Mouse (Mus musculus) forebrain, embryonic 11.5 days (tissue): ENCODE measurements at regions not wholly inside any gene's neighbourhood (a gene's known extent, or its start where the extent isn't known, plus 50 kb on each side); places are given as distances from the start of the nearest gene placed in this dataset.
A peak's percentile ranks its signal among the peaks of the same experiment; 100 is the strongest.
"Not testable (repeated sequence)": the region's sequence is repeated elsewhere in the genome, so short reads cannot be mapped to it uniquely, and the experiment has no call there.

Experiments used
- ATAC-seq: fragments of 200-750 bp; cut with Nextera tagmentation; replicated peaks from 2 replicates; pipeline ENCODE4 v1.8.0; 2017; ENCODE audit warnings: moderate TSS enrichment; ENCODE audit not compliant: low FRiP score
- DNase-seq: peaks from one replicate; pipeline ENCODE4 v3.0.0-alpha.2; 2017; ENCODE audit warnings: low spot score
- H3K27ac ChIP-seq: fragments of 300-500 bp; sonication (generic); 2 replicates; pipeline ENCODE4 v1.5.1; 2014; ENCODE audit warnings: low read depth, low read length
- H3K27me3 ChIP-seq: fragments of 300-500 bp; sonication (generic); 2 replicates; pipeline ENCODE4 v1.6.1; 2014; ENCODE audit warnings: mild to moderate bottlenecking, low read length, mixed read lengths; ENCODE audit not compliant: control insufficient read depth, insufficient read depth
- H3K36me3 ChIP-seq: fragments of 300-500 bp; sonication (generic); 2 replicates; pipeline ENCODE4 v1.6.1; 2014; ENCODE audit warnings: mild to moderate bottlenecking, low read length, moderate library complexity, mixed read lengths; ENCODE audit not compliant: control insufficient read depth, insufficient read depth
- H3K4me1 ChIP-seq: fragments of 300-500 bp; sonication (generic); replicated peaks from 2 replicates; pipeline ENCODE4 v1.6.1; 2014; ENCODE audit warnings: low read length, mixed read lengths; ENCODE audit not compliant: control insufficient read depth, insufficient read depth
- H3K4me2 ChIP-seq: fragments of 300-500 bp; sonication (generic); 2 replicates; pipeline ENCODE4 v1.6.1; 2014; ENCODE audit warnings: low read depth, mild to moderate bottlenecking, low read length, moderate library complexity, mixed read lengths; ENCODE audit not compliant: severe bottlenecking
- H3K4me3 ChIP-seq: fragments of 300-500 bp; sonication (generic); 2 replicates; pipeline ENCODE4 v1.5.1; 2014; ENCODE audit warnings: low read depth, low read length
- H3K9ac ChIP-seq: fragments of 300-500 bp; sonication (generic); 2 replicates; pipeline ENCODE4 v1.6.1; 2014; ENCODE audit warnings: low read length
- H3K9me3 ChIP-seq: fragments of 300-500 bp; sonication (generic); 2 replicates; pipeline ENCODE4 v1.6.1; 2016; ENCODE audit warnings: low read length, mixed read lengths; ENCODE audit not compliant: control insufficient read depth
- WGBS: fragments of 180-500 bp; shearing (Covaris S2); extraction: QIAGEN DNeasy Blood & Tissue Kit; methylation state at CpG from one replicate; pipeline ENCODE4 v1.1.7; 2014; 5-methylcytosine and 5-hydroxymethylcytosine counted together

DNA sequence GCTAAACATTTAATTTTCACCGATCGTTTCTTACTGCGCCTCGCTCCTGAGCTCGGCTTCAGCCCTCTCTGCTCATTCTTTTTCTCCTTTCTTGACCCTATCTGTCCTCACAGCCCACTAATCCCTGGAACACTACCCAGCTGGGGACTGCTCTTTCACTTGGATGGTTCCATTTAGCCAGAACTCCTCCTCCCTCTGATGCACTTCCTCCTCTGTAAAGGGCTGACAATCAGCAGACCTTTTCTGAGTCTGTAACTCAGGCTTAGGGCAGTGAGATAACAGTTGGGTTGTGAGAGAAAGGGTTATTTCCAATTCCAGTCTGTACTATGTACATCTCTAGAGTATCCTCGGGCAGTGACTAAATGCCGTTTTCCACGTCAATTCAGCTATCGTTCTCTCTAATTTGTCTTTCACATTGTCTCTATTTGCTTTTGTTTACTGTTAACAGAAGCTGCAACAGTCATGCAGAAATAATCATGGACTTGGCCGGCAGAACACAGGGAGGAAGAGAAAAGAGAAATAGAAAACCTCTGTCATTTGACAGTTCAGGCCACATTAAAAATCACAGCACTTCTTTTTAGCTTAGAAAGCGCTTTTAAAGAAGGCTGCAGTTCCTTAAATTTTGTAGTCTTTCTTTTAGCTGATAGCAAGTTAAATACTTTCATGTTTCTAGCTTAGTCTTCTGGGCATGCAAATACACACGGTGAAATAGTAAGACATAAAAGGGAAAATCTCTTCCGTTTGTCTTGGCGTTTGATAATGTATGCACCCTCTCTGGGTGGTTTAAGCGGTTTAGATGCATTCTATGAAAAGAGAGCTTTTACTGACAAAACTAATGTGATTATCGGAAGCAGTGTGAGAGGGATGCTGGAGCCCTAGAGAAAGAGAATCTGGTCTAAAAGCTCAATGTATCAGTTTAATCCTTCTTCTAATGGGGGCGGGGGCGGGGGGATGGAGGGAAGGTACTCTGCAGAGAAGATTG lies 94.7 kb upstream of the Fam181b start:
- Histone ChIP-seq H3K36me3 (no peaks in the 10 kb centered on the region), H3K4me3 (no peak overlapping the region; the same call in 1 of the 2 replicates), H3K4me2 (peak overlapping the region; percentile 0; the same call in 1 of the 2 replicates), H3K4me1 (peaks cover 2% of the 10 kb centered on the region; the same call in 1 of the 2 replicates), H3K9me3 (no peaks in the 10 kb centered on the region), H3K27ac (peak overlapping the region; percentile 15; the same call in 1 of the 2 replicates), H3K9ac (0 out of 2 replicates have a peak overlapping the region, but pooled peaks have one; percentile 5), H3K27me3 (peaks cover 2% of the 10 kb centered on the region; the same call in 1 of the 2 replicates)
- ATAC-seq: peak; percentile 97
- 10% methylated on average over 18 of the region's 18 CpGs for WGBS
- peak; percentile 66 for DNase-seq

DNA sequence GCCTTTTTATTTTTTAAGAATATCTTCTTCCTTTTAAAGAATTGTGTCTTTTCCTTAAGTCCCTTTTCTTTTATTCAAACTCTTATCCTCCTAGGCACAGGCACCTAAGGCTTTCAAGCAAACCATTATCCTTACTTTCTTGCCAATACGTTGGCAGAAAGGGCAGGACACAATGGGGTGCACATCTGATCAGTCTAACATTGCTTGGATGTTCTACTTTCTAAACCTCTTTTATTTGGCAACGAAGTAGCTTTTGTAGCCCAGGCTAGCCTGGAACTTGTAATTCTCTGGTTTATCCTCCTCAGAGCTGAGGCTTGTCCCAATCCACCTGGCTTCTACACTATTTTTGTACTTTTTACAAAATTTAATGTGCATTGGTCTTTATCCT lies 94.0 kb upstream of the Fam181b start:
- Histone ChIP-seq H3K4me3 (no peak overlapping the region), H3K27ac (no peak overlapping the region), H3K4me2 (no peak overlapping the region; the same call in 1 of the 2 replicates), H3K9ac (no peak overlapping the region), H3K9me3 (no peaks in the 10 kb centered on the region), H3K4me1 (peaks cover 2% of the 10 kb centered on the region; the same call in 1 of the 2 replicates), H3K36me3 (no peaks in the 10 kb centered on the region), H3K27me3 (peaks cover 2% of the 10 kb centered on the region; the same call in 1 of the 2 replicates)
- DNase-seq (no peak), ATAC-seq (no peak)
- WGBS: 15% methylated on average over 2 of the region's 2 CpGs

DNA sequence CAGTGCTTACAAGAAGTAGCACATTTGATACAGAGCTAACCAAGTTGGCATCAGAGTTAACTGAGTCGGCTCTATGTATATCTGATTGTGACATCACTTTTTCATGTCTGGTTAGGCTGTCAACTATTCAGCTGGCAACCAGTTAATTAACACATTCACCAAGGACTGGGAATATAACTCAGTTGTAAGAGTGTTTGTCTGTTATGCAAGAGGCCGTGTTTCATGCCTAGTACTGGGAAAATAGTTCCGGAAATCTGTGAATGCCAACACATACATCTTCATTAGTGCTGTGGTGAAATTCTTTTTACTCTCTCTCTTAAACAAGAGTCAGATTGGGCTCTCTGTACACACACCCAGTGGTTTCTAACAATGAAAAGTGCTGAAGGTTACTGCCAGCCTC lies 80.8 kb upstream of the Fam181b start:
- 92% methylated on average over 3 of the region's 3 CpGs for WGBS
- Histone ChIP-seq H3K4me2 (no peak overlapping the region), H3K4me3 (no peak overlapping the region), H3K36me3 (no peaks in the 10 kb centered on the region), H3K9ac (no peak overlapping the region), H3K9me3 (no peaks in the 10 kb centered on the region), H3K27me3 (no peaks in the 10 kb centered on the region), H3K27ac (no peak overlapping the region), H3K4me1 (no peaks in the 10 kb centered on the region)
- ATAC-seq: no peak
- no peak for DNase-seq

DNA sequence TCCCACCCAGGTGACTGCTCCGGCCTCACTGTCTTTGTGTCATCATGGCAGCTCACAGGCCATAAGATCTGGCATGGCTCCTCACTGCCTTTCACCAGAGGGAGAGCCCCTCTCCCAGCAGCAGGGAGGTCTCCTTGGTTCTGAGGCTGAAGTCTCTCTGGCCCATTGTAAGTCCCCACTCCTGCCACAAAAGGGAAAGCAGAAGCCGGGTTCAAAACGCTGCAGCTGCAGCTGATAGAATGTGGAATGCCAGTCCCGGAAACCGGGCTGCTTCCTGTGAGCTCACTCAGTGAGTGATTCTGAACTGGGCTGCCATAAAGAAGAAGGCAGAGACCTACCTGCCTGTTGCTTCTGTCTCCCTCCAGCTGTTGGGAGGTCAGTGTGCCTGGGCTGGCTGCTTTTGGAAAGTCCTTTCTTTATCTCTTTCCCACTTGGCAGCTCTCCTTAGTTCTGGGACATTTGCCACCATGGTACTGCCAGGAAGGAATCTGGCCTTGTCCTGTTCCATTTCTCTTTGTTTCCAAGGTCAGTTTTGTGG lies 72.9 kb upstream of the Fam181b start:
- not testable (repeated sequence) for H3K36me3 ChIP-seq, DNase-seq, H3K9me3 ChIP-seq, H3K4me1 ChIP-seq, H3K9ac ChIP-seq, H3K27ac ChIP-seq, H3K4me2 ChIP-seq, H3K4me3 ChIP-seq, H3K27me3 ChIP-seq
- WGBS: 31% methylated on average over 5 of the region's 5 CpGs
- ATAC-seq: peak; percentile 34

DNA sequence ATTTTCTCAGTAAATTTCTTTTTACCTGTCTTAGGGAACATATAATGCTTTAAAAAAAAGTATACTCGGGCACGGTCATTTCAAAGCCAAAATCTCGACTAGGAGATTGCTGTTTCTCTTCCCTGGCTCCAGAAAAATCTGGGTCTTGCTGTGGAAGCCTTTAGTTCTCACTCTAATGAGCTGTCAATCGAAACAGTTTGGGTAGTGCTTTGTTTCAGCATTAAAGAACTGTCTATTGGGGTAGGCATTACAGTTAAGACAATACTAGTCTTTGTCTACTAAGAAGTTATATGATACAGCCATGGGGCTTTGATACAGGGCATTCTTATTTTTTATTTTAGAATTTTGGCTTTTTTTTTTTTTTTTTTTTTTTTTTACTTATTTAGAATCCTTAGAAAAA lies 71.9 kb upstream of the Fam181b start:
- ATAC-seq (peak; percentile 40; the same call in 1 of the 2 replicates), DNase-seq (no peak)
- H3K4me3 ChIP-seq: no peak overlapping the region
- H3K9ac ChIP-seq: no peak overlapping the region
- H3K9me3 ChIP-seq: no peaks in the 10 kb centered on the region
- H3K4me1 ChIP-seq: peaks cover 2% of the 10 kb centered on the region
- H3K27ac ChIP-seq: no peak overlapping the region
- WGBS: 33% methylated on average over 4 of the region's 4 CpGs
- no peaks in the 10 kb centered on the region for H3K27me3 ChIP-seq
- H3K4me2 ChIP-seq: no peak overlapping the region
- H3K36me3 ChIP-seq: no peaks in the 10 kb centered on the region

DNA sequence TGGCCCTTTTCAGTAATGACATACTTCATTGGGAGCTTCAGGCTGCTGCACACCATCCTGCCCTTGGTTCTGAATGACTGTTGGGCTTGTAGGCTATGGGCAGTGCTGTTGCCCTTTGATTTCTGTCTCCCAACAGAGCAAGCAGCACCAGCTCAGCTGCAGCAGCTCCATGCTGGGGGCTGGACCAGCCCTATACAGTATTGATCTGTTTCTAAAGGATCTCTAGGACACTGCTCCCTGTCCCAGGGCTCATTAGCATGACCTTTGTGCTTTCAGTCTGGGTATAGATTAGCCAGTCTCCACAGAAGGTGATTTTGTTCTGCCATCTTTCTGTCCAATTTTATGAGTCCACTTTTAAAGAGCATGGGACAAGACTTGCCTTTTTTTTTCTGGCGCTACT lies 60.3 kb upstream of the Fam181b start:
- no peak overlapping the region for H3K27ac ChIP-seq
- peaks cover 4% of the 10 kb centered on the region for H3K4me1 ChIP-seq
- no peak overlapping the region for H3K4me2 ChIP-seq
- H3K36me3 ChIP-seq: no peaks in the 10 kb centered on the region
- no peaks in the 10 kb centered on the region for H3K9me3 ChIP-seq
- no peak for DNase-seq
- 100% methylated on average over 1 of the region's 1 CpGs for WGBS
- no peak overlapping the region for H3K4me3 ChIP-seq
- H3K9ac ChIP-seq: no peak overlapping the region
- no peak for ATAC-seq
- peaks cover 4% of the 10 kb centered on the region for H3K27me3 ChIP-seq

DNA sequence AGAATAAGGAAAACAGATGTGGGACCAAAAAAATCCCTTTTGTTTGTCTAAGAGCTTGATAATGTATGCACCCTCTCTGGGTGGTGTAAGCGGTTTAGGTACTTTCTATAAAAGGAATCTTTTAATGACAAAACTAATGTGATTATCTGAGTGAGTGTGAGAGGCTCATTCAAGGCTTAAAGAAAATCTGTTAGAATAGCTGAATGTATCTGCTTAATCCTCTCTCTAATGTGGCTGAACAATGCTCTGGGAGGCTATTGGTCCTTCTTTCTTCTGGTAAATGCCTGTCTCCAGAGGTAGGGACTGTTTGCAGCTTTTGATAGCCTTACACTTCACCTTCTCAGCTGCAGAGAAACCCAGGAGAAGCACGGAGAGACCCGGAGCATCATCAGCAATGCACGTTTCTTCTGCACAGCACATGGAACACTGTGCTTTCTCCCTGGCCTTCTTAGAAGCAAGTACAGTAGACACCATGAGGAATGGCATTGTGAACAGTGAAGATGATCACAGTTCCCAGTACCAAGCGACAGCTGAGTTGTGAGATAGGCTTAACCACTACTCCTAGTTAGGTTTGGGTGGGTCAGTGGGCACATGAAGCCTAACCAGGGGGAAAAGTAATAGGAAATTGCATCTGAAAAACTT lies 56.1 kb upstream of the Fam181b start:
- Histone ChIP-seq H3K27me3 (peaks cover 4% of the 10 kb centered on the region), H3K4me2 (peak overlapping the region; percentile 18; the same call in 1 of the 2 replicates), H3K4me1 (peaks cover 4% of the 10 kb centered on the region), H3K4me3 (no peak overlapping the region), H3K9ac (no peak overlapping the region), H3K9me3 (no peaks in the 10 kb centered on the region), H3K36me3 (no peaks in the 10 kb centered on the region), H3K27ac (no peak overlapping the region)
- DNase-seq (no peak), ATAC-seq (peak; percentile 69)
- 17% methylated on average over 5 of the region's 5 CpGs for WGBS

DNA sequence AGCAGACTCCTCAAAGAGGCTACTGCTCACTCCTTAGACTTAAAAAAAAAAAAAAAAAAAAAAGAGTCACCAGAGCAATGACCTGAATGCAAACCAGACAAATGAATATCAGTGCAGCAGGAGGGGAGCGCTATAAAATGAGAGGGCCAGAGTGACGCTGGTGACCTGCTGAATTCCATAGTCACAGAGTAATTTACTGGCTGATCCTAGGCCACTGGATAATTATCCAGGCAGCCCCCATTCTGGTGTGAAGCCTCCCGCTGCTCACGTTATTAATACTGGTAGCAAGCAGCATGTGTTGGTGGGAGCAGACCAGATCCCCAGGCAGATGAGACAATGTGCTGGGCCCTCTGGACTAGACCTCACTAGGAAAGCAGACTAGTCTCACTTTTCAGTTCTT lies 53.4 kb upstream of the Fam181b start:
- H3K27me3 ChIP-seq: no peaks in the 10 kb centered on the region
- H3K4me2 ChIP-seq: no peak overlapping the region
- peaks cover 4% of the 10 kb centered on the region for H3K4me1 ChIP-seq
- H3K36me3 ChIP-seq: no peaks in the 10 kb centered on the region
- H3K9me3 ChIP-seq: no peaks in the 10 kb centered on the region
- DNase-seq (no peak), ATAC-seq (peak; percentile 59)
- no peak overlapping the region for H3K4me3 ChIP-seq
- no peak overlapping the region for H3K9ac ChIP-seq
- H3K27ac ChIP-seq: no peak overlapping the region
- 22% methylated on average over 4 of the region's 4 CpGs for WGBS
